Mouse (Mus musculus): Measurements from ENCODE around the gene Slc38a10.

Gene Slc38a10

GRCm38 (mm10) chr11:120151113-120151494, at the start of gene Slc38a10:
TSS of gene Slc38a10 (minus strand) at chr11:120151346.
- DNase-seq (ENCODE audit: low spot score), result peak; percentile 100

- DNase-seq (ENCODE audit: low spot score), result no peak
Measured at GRCm38 (mm10) chr11:120200621-120201020, 49.5 kb upstream of the Slc38a10 start.

GRCm38 (mm10) chr11:120199766-120200165, 48.6 kb upstream of the Slc38a10 start:
- DNase-seq (ENCODE audit: low spot score), result no peak

DNA sequence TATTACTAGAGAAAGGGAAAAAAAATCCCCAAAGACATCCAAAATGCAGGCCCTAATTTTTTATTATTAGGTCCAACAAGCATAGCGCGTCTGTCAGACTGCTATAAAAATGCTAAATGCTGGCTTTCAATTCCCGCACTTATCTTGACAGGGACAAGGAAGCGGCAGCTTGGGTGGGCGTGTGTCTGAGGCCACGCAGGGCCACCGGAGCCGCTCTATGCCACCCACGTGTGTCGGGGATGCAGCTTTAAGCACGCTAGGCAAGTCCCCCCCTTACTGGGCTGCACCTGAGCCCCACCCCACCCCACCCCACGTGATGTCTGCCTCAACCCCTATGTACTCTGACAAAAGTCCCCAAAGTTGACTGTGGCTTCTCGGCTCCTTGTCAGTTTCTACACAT, 47.7 kb upstream of the Slc38a10 start:
- no peak for DNase-seq (ENCODE audit: low spot score)

DNA sequence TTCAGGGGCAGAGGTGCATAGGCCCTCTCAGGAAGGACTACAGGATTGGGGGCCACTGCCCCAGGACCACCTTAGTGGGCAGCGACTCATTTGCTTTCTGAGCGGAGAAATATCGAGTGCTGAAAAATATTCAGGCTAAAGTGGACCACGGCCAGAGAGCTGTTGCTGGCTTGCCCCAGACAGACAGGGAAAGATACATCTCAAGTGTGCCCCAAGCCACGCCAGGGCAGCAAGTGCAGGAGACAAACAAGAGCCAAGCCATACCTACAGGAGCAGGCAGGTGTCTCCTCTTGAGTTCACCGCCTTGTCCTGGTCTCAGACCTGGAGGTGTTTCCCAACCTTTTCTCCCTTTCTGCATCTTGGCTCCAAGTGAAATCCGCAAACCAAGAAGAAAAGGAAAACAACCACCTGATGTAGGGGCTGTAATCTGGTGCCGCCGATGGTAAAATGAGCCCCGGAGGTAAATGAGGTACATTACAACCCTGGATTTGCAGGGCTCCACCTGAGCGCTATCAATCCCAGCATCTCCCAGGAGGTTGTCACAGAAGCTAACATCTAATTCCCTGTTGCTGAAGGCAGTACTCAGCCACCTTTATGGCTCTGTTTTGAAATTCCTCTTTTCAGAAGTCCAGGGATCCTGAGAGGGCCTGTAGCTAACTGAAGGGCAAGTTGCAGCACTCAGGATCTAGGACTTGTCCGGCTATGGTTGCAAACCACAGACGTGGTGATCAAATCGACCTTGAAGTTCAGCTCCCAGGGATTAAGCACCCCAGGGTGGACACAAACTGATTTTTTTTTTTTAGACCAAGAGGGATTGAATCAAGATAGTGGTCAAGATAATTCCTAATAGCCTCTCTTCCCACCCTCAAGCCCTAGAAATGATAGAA, 39.6 kb upstream of the Slc38a10 start:
- DNase-seq (ENCODE audit: low spot score), result no peak

DNA sequence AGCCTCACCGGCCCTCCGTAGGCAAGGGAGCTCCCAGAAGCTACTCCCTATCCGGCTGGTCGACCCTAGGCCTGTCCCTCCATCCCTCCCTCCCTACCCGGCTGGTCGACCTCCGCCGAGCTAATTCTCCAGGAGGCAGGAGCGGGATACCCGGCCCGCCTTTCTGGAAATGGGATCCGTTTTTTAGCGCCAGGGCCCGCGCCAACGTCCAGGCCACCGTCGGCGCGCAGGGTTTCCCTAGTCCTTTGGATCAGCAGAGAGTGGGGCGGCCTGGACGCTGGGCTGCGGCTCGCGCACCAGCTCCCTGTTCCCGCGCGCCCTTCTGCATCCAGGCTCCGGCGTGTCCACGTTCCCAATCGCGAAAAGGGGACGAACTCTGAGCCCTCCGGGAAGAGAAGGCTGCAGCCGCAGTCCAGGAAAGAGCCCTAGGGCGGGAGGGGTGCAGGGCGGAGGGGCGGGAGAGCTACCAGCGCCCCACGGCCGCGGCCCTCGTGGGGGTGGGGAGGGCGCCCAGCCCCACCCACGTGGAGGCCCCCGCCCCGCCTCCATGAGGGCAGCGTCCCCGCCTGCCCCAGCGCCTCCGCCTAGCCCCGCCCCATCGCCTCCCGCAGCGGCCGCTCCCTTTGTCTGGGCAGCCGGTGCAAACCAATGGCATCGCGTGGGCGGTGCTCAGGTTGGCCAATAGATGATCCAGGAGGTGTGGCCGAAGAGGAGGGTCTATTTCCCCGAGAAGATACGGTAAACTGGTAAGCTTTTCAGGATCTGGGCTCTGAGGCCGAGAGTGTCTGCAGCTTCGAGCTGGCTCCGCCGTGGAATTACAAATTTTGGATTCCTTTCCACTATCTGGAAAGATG, 38.5 kb upstream of the Slc38a10 start:
- DNase-seq (ENCODE audit: low spot score), result peak; percentile 99

DNA sequence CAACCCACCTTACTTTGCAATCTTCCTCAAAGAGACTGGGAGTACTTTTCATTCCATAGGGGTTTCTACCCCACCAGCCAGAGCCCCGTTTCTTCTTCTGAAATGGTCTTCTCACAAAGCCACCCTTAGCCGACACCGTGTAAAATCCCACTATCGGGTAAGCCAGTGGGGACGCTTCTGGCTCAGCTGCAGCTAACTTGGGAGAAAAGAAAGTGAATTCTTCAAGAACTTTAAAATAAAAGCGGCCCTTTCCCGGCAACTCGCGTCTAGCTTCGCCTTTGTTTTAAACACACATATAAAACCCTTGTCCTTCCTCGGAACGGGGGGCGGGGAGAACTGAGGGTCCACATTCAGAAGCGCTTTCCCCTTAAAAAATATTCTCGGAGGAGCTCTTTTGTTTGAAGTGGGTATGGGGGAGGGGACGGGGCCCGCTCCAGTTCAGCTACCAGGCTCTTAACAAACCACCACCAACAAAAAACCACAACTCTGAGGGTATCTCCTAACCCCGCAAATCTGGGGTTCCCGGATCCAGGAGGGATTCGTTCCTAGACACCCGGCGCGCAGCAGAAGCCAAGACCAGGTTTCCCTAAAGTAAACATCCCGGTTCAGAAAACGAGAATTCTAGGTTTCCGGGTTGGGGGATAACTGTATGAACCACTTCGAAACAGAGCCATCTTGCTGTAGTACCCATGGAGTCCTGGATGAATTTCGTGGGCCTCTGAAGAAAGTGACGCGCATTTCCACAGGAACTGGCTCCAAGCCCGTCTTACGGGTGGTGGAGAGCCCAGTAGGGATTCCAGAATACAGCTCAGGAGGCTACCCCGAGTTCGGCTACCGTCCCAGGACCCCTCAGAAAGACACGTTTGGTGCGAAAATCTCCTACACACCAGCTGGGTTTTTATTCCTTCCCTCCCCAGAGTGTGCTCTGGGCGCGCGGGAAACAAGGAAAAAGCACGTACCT, 37.6 kb upstream of the Slc38a10 start:
- DNase-seq (ENCODE audit: low spot score), result peak; percentile 75

DNA sequence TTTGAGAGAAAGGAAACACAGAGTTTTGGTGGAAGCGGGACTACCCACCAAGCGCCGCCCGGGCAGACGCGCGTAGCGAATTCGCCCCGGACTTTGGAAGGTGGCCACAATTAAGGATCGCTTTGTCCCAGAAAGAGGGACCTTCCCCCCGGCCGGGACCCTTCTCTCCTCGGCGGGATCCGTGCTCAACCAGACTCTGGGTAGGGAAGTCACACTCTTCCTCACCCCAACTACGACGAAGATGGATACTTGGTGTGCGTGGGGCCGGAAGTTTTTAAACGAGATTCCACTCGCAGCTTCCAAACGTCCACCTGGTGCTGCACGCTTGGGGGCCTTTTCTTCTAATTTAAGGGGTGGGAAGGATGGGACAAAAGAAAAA, 36.9 kb upstream of the Slc38a10 start:
- peak; percentile 70 for DNase-seq (ENCODE audit: low spot score)

DNA sequence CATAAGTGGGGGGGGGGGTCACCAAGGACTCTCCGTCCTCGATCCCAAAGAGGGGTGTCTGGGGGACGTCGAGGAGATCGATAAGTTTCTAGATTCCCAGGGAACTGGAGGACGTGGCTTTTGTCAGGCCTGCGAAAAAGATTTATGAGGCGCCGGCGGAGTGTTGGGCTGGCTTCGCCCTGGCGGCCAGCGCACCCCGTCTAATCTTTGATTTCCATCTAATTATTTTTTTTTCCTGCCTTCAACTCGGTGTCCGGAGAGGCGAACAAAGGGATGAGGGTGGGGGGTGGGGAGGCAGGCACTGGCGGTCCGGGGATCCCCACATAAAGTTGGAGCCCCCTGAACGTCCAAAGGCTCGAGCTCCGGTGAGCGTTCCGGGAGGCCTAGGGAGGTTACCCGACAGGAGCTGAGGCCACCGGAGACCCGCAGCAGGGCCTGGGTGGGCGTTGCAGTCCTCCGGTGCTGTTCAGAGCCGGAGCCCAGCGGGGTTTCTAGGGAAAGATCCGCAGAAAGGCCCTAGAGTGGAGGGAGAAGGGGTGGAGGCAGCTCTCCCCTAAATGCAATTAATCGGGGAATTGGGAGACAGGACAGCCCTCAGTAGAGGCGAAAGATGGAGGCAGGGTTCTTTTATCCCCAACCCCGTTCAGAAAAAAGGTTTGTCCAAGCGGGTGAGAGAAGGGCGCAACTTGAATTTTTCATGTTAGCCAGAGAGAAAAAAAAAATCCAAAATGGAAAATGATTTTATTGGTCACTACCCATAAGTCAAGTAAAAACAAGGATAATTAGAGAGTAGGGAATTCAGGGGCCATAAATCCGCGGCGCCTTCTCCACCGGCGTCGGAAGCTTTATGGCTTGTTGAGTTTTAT, 36.3 kb upstream of the Slc38a10 start:
- no peak for DNase-seq (ENCODE audit: low spot score)

DNA sequence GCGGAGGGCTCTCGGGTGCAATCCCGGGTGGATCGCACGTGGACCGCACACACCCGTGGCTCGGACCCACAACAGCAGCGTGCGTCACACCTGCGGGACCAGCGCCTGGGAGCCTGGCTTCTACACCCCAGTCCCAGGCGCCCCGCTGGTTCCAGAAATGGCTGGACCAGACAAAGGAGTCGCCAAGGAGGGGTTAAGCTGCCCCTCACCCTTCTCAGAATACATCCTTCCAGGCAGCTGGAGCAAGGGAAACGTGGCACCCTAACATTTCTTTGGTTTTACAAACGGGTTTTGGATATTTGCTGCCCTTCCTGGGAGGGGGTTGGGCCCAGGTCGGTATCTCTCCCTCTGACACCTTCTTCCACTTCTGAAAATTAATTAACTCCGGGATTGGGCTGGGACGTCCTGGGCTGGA, 35.7 kb upstream of the Slc38a10 start:
- no peak for DNase-seq (ENCODE audit: low spot score)

GRCm38 (mm10) chr11:120186145-120186740, 35.1 kb upstream of the Slc38a10 start:
- DNase-seq (ENCODE audit: low spot score), result no peak

DNA sequence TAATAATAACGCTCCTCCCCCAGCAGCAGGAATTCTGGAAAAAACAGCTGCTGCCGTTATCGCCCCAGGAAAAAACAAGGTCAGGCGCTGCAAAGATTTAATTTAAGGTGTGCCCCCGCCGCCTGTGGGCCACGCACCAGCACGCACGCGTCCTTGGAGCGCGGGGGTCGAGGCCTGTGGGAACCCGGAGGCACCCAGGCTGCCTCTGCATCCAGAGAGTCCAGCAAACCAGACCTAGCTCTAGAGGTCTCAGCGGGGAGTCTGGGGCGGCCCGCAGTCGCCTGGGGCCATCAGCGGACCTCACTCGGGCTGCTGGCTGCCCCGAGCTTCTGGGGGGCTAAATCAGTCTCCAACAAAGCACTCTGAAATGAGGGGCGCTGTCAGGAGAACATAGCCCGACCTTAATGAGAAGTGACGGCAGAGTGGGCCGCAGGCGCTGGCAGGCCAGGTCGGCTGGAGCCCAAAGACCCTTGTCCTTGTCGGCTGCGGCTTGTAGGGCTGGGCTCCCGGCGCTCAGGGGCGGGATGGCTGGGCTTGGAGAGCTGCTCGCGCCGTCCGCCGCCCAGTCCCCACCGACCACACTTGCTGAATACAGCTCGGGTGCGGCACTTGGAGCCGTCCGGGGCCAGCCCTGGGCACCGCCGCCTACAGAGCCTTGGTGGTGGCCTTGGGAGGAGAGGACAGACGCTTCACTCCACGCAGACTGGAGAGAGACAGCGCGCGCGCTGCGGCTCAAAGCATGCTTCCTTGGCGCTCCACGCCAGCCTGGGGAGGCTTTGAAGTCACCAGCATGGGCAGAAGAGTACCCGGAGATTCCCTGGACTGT, 34.4 kb upstream of the Slc38a10 start:
- DNase-seq (ENCODE audit: low spot score), result peak; percentile 72

DNA sequence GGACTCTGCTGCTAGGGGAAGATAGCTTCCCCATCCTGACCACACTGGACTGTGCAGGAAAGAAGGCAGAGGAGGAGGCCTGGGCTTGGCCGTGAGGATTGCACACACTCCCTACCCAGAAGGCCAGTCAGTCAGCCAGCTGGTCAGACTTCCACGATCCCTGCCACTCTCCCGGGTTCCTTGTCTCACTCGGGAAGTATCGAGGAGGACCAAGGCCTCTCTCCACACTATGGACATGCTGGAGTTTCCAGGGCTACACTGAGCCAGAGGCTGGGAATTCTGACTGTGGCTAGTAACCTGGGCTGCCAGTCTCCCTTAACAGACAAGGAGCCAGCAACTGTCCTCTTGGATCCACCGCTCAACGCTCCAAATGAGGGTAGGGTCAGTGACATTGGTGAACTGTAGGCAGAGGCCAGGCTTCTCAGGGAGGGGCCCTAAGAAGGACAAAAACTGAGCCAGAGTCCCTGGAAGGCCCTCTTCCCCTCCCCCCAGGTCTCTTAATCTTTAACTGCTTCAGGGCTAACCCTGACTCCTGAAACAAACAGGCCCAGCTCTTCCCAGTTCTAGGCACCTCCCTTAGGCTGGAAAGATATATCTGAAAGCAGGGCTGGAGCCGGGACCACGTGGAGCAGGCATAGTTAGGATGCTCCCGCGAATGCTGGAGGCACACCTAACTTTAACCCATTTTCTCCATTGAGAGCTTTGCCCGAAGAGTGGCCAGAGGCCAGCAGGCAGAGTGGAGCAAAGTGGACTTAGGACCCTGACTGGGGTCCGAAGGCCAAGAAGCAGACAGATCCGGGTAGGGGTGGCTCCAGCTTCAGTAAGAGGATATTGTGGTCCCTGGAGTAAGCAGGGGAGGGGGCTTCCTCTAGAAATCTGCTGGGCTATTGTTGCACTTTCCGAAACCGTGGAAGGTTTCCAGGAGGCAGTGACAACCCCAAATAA, 33.5 kb upstream of the Slc38a10 start:
- no peak for DNase-seq (ENCODE audit: low spot score)

- no peak for DNase-seq (ENCODE audit: low spot score)
Measured at GRCm38 (mm10) chr11:120183708-120184107, 32.6 kb upstream of the Slc38a10 start.

- no peak for DNase-seq (ENCODE audit: low spot score)
Measured at GRCm38 (mm10) chr11:120183180-120183579, 32.0 kb upstream of the Slc38a10 start.

DNA sequence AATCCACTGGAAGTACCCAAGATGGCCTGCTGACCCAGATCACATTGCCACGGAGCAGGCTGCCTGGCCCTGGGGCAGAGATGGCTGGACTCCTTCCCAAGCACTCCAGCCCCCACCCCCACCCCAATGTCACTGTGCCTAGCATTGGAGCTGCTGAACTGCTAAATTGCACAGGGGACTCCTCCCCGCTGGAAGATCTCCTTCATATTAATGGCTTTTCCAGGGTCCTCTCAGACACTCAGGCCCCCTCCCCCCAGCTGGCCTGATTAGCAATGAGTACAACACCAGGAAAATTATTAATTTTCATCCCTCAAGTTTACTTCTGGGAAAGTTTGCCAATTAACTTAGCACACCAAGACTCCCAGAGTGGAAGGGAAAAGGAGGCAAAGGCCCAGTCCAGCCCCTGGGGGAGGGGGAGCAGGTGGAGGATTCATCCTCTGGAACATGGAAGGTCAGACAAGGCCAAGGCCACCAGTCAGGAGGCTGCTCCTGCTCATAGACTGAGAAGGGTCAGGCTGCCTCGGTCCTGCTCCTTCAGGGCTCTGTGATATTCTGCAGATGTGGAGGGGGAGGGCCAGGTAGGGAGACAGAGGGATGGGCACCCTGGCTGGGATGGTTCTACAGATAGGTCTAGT, 31.4 kb upstream of the Slc38a10 start:
- peak; percentile 70 for DNase-seq (ENCODE audit: low spot score)

DNA sequence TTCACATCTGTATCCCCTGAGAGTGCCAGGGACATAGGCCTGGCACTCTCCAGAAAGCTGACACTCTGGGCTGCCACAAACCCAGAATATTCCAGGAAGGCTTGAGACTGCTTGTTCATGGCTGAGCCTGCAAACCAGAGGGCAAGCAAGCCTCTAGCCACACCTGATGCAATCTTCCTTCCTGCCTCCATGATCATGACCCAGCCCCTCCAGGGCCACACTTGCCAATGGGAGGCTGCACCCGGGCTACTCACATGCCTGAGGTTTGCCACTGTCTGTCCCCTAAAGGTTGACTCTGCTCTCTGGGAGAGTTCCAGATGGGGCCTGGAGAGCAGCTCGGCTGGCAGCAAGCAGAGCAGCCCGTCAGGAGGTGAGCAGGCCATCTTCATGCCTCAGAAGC, 30.2 kb upstream of the Slc38a10 start:
- no peak for DNase-seq (ENCODE audit: low spot score)

DNA sequence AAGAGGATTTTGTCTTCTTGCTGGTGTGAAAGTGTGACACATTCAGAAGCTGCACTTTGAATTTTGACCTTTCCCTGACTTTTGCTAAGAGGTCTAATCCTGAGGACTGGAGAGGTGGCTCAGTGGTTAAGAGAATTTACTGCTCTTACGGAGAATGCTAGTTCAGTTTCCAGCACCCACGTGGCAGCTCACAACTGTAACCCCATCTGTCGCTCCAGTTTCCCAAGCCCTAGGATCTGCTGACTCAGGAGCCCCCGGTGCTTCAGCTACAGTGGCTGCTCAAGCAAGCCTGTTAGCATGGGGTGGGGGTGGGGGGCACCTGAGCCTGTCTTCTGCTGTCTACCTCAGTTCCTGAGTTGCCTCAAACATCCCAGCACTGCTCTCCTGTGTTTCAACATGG, 28.2 kb upstream of the Slc38a10 start:
- no peak for DNase-seq (ENCODE audit: low spot score)
